1 mouse cellular context compared by ENCODE assay signal in the genomic region with DNA sequence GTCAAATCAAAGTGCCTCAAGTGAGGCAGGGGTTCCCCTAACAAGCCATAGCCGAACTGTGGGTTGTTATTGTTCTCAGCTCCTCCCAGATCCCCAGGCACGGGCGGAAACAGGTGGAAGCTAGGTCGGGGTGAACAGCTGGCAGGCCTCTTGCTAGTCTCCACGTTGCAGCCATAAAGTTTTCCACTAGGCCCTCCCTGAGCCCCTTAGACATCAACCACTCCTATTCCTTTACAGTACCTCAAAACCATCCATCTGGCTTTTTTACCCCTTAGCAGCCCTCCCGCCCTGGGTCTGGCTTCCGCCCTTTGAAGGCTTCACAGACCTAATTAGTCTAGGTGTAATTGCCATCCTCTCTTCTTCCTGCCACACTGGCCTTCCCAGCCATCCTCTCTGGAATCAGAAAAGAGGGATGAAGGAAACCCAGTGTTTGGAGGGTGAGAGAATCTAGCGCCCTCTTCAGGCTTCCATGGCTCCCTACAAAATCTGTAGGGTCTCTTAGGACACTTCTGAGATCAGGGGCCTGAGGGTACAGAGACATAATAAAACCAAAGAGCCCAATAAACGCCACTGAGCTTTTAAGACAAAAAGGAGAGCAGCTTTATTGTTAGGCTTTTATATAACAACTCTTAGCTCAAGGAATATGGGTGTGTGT.
TF ChIP-seq lines count a peak whose summit lies in the region.

No protein-coding gene starts in this region.

TF ChIP-seq in CH12.LX, 34 proteins besides CTCF, POLR2A, EP300 and RAD21:
- no peak for TF ChIP-seq POLR2AphosphoS2 (IDR thresholded peaks at IDR 0.05; ENCODE audit: low read depth, low read length)
- no peak for TF ChIP-seq MAZ (IDR thresholded peaks at IDR 0.05; ENCODE audit: low read depth, low read length)
- no peak for TF ChIP-seq SIN3A (IDR thresholded peaks at IDR 0.05; ENCODE audit: low read length)
- TF ChIP-seq NELFE (IDR thresholded peaks at IDR 0.05; ENCODE audit: low read depth, low read length), result no peak
- TF ChIP-seq GABPA (IDR thresholded peaks at IDR 0.05; ENCODE audit: insufficient replicate concordance, low read depth, low read length), result no peak
- no peak for TF ChIP-seq MEF2A (IDR thresholded peaks at IDR 0.05; ENCODE audit: borderline replicate concordance, low read depth, low read length)
- no peak for TF ChIP-seq UBTF (IDR thresholded peaks at IDR 0.05; ENCODE audit: low read depth, low read length)
- TF ChIP-seq MAFK (IDR thresholded peaks at IDR 0.05; ENCODE audit: insufficient replicate concordance, low read length), result no peak
- TF ChIP-seq KAT2A (IDR thresholded peaks at IDR 0.05; ENCODE audit: insufficient replicate concordance, low read length), result no peak
